In the genomic region with DNA sequence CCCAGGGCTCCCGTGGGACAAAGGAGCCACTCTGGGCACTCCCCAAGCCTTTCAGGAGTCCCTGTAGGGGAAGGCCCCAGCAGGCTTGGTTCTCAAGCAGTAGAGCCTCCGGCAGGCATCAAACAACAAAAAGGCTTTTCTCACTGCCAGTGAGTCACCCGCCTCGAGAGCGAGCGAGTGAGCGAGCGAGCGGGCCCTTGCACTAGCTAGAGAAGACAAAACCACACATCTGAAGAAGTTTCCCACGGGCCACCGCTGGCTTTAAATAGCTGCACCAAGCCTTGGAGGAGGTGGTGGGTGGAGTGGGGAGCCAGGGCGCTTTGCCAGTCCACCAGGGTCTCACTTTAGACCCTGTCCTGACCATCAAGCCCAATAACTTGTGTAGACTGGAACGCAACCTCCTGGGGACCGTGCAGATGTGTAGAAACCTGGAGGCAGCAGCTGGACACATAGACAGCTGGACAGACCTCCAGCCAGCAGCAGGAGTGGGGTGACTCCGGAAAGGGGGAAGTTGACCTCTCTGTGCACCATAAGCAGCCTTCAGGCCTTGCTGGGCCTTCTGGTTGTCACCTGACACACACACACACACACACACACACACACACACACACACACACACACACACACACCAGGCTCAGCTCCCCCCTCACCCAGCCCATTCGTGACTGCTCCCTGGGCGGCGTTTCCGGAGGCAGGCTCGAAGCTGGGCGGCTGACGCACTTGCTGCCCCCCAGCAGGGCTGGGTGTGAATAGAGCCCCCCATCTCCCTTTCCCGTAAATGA, we compare ENCODE assay signal across 11 mouse cellular contexts. TPM values are rescaled to one million over a fixed set of nuclear protein-coding genes. Genes with fewer than 3 reads are reported as not detected.
DNase-seq lines count a peak whose midpoint lies in the region; ATAC-seq and TF ChIP-seq lines count a peak whose summit lies in the region.
"Had no signal": no experiment of that assay in that cellular context is flagged by ENCODE, and none has a peak within 500 bp of the region (broad histone marks: within the 10 kb centered on the region; RNA-seq: fewer than 3 reads in every experiment).

No protein-coding gene starts in this region.

- H3K27ac ChIP-seq in limb, embryonic 12.5 days: 0 out of 2 replicates have a peak overlapping the region, but pooled peaks have one; percentile 25
- peak overlapping the region; percentile 70 for H3K27ac ChIP-seq in thymus, adult 2 months (ENCODE audit: control insufficient read depth, insufficient read depth, low read length)
- H3K27ac ChIP-seq: neural tube, embryonic 12.5 days had no signal

- no peak for ATAC-seq in limb, embryonic 12.5 days (ENCODE audit: insufficient number of reproducible peaks, insufficient read depth, low FRiP score, low TSS enrichment, low read depth)

- H3K36me3 ChIP-seq in limb, embryonic 12.5 days: no peaks in the 10 kb centered on the region
- H3K36me3 ChIP-seq in thymus, adult 2 months (ENCODE audit: control insufficient read depth, insufficient read depth, low read length): no peaks in the 10 kb centered on the region
- H3K36me3 ChIP-seq: neural tube, embryonic 12.5 days had no signal

- H3K9me3 ChIP-seq in limb, embryonic 12.5 days: no peaks in the 10 kb centered on the region
- H3K9me3 ChIP-seq: neural tube, embryonic 12.5 days had no signal

- 0 out of 2 replicates have a peak, but pooled peaks have one; percentile 10 for TF ChIP-seq CTCF in thymus, adult 2 months (IDR thresholded peaks at IDR 0.05; ENCODE audit: borderline replicate concordance, control insufficient read depth, extremely low read depth, insufficient read depth, low read length, poor library complexity)

- H3K9ac ChIP-seq in limb, embryonic 12.5 days (replicated peaks): no peak overlapping the region
- H3K9ac ChIP-seq: neural tube, embryonic 12.5 days had no signal

- peaks cover 28% of the 10 kb centered on the region for H3K4me1 ChIP-seq in limb, embryonic 12.5 days (replicated peaks)
- H3K4me1 ChIP-seq in thymus, adult 2 months (replicated peaks; ENCODE audit: control insufficient read depth, insufficient read depth, low read length): peaks cover 90% of the 10 kb centered on the region

- 68% methylated on average over 23 of the region's 23 CpGs for WGBS in limb, embryonic 12.5 days
- WGBS in thymus, adult 2 months: 8% methylated on average over 23 of the region's 23 CpGs

- H3K4me3 ChIP-seq in limb, embryonic 12.5 days (replicated peaks): no peak overlapping the region
- H3K4me3 ChIP-seq in thymus, adult 2 months (ENCODE audit: control insufficient read depth, insufficient read depth, low read length): peak overlapping the region; percentile 10; the same call in 1 of the 2 replicates
- H3K4me3 ChIP-seq: neural tube, embryonic 12.5 days had no signal

- no peak for TF ChIP-seq POLR2A in thymus, adult 2 months (IDR thresholded peaks at IDR 0.05; ENCODE audit: control insufficient read depth, extremely low read depth, insufficient read depth, low read length, poor library complexity)

- intact Hi-C loops in left cerebral cortex, postnatal 36 days (cut with DNase I): no loop called here

- no peaks in the 10 kb centered on the region for H3K27me3 ChIP-seq in limb, embryonic 12.5 days
- no peaks in the 10 kb centered on the region for H3K27me3 ChIP-seq in thymus, adult 2 months (ENCODE audit: control insufficient read depth, insufficient read depth, low read length)
- H3K27me3 ChIP-seq: neural tube, embryonic 12.5 days had no signal

- H3K4me2 ChIP-seq in limb, embryonic 12.5 days: no peak overlapping the region
- H3K4me2 ChIP-seq: neural tube, embryonic 12.5 days had no signal

- DNase-seq in retina, postnatal 1 day: peak; percentile 22
- no peak for DNase-seq in retina, embryonic 14.5 days (ENCODE audit: low spot score)
- peak; percentile 30 for DNase-seq in ZHBTc4 (ENCODE audit: low read depth, low spot score)
- peak; percentile 69 for DNase-seq in thymus, adult 2 months
- DNase-seq in left cerebral cortex, postnatal 36 days (ENCODE audit: low spot score in 2 of 2): no peak
- no peak for DNase-seq in adrenal gland, adult 8-10 months
- DNase-seq in lung, postnatal 36 days: no peak
- DNase-seq: adrenal gland, postnatal 36 days; gastrocnemius, postnatal 36 days had no signal

RNA-seq across cellular contexts. Expression of gene Runx3, which starts 40.4 kb away (rescaled TPM):
- 1.5 and 2.0 TPM in 2 replicates for polyA plus RNA-seq in limb, embryonic 12.5 days (2016; fragmentation: Nextera tagmentation; extraction: Ambion mirVana)
- polyA plus RNA-seq in thymus, adult 2 months (2012; rRNA removed): 24.6 and 34.2 TPM in 2 replicates
- not detected for total RNA-seq in left cerebral cortex, postnatal 36 days (2021)
- 1 to 10 TPM in 3 of 4 experiments, under 1 TPM in 1; 0.96 to 3.8 (median 2.1) TPM for total RNA-seq in adrenal gland, adult 8-10 months (2022)

Comparison
In these comparisons a context has a peak if more than half of its experiments do, and no peak if none do; other contexts are left out.
1. DNase-seq: peak in retina, postnatal 1 day (single experiment), ZHBTc4 (single experiment) and thymus, adult 2 months (single experiment); none in retina, embryonic 14.5 days (single experiment), left cerebral cortex, postnatal 36 days (0 of 2), adrenal gland, adult 8-10 months (single experiment) and lung, postnatal 36 days (single experiment).